Mouse (Mus musculus): ENCODE results near the gene Bud31. TPM values are rescaled to one million over a fixed set of nuclear protein-coding genes. Genes with fewer than 3 reads are reported as not detected.
"Not testable (repeated sequence)": the region's sequence is repeated elsewhere in the genome, so short reads cannot be mapped to it uniquely, and the experiment has no call there.

Gene Bud31
- polyA plus RNA-seq (2014; fragmentation: Nextera tagmentation; extraction: Ambion mirVana) = 233 and 243 TPM in 2 replicates

DNA sequence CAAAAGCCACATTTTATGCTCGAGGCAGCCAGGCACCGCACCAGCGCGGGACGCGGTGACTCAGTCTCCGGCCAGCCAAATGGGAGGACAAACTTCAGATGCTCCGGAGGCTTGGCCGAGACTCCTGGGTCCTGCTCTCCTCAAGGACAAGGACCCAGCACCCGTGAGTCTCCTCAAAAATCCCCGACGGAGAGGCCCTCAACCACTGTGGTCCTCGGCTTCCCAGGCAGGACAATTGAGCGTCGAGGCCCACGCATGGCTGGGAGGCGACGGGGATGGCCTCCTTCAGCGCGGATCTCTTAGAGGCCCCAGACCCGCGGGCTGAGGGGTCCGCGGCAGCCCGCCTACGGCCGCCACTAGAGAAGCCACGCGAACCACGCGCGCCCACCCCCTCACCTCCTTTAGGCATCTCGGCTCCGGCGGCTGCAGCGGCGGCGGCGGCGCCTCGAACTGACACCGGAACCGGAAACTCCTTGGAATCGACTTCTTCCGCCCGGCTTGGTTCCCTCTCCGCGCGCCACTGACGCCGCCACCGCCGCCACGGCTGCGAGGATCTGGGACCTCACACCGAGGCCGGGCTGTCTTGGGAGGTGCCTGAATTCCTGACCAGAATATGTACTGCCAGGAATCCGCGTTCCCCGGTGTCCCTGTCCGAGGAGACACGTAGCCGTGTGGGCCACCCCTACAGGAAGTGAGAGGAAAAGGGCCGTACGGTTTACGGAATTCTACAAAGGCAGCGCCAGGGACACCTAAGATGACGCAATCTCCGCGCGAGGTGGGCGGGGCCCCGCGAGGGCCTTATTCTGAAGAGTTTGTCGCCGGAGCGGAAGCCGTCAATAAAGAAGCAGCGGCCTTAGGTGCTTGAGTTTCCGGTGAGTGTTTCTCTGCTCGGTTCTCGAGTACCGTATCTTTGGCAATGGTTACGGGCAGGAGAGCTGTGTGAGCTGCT, at the start of gene Bud31, which contains the start of gene Pdap1:
TSS of gene Bud31 (plus strand) at position 792 of the 949 bp plus-strand sequence.
TSS of gene Pdap1 (minus strand) at position 668 of the 949 bp plus-strand sequence.
- peaks cover 36% of the 10 kb centered on the region for H3K36me3 ChIP-seq (ENCODE audit: control insufficient read depth, insufficient read depth, low read length)
- peak within 1 kb of the TSS; percentile 82 for H3K4me2 ChIP-seq
- H3K27me3 ChIP-seq (replicated peaks; ENCODE audit: control insufficient read depth, insufficient read depth, low read length) = no peaks in the 10 kb centered on the region
- WGBS = under 1% methylated on average over 84 of the region's 84 CpGs
- H3K9ac ChIP-seq (ENCODE audit: low read depth, low read length) = peak within 1 kb of the TSS; percentile 90
- ATAC-seq (replicated peaks; ENCODE audit: low FRiP score) (peak; percentile 90), DNase-seq (ENCODE audit: low spot score) (peak; percentile 95)
- H3K4me3 ChIP-seq (ENCODE audit: low read depth, low read length) = peak within 1 kb of the TSS; percentile 78
- peak within 1 kb of the TSS; percentile 56 for H3K27ac ChIP-seq (ENCODE audit: low read depth, low read length)
- H3K4me1 ChIP-seq (replicated peaks; ENCODE audit: control insufficient read depth, insufficient read depth, low read length) = peaks cover 23% of the 10 kb centered on the region
- H3K9me3 ChIP-seq (ENCODE audit: control insufficient read depth, low read length) = no peaks in the 10 kb centered on the region

DNA sequence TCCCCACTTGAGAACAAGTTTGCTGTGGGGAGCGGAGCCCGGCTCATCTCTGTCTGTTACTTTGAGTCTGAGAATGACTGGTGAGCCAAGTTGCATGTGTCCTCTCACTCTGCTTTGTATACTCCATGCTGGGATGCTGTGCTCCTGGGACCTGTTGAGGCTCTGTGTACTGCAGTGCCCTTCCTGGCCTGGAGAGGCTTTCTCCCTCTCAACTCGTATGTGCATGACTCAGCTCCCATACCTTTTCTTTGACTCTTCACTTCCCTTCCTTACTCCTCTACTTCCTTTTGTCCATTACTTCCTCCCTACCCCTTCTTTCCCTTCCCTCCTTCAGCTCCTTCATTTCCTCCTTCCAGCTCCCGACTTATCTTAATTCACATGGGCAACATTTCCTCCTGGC, 44.0 kb upstream of the Bud31 start:
- WGBS = 80% methylated on average over 4 of the region's 4 CpGs
- Histone ChIP-seq H3K9me3 (ENCODE audit: control insufficient read depth, low read length) (no peaks in the 10 kb centered on the region), H3K9ac (ENCODE audit: low read depth, low read length) (no peak overlapping the region), H3K4me3 (ENCODE audit: low read depth, low read length) (no peak overlapping the region), H3K4me2 (no peak overlapping the region), H3K27me3 (replicated peaks; ENCODE audit: control insufficient read depth, insufficient read depth, low read length) (no peaks in the 10 kb centered on the region), H3K27ac (ENCODE audit: low read depth, low read length) (no peak overlapping the region), H3K4me1 (replicated peaks; ENCODE audit: control insufficient read depth, insufficient read depth, low read length) (no peaks in the 10 kb centered on the region), H3K36me3 (ENCODE audit: control insufficient read depth, insufficient read depth, low read length) (peaks cover 25% of the 10 kb centered on the region)
- ATAC-seq (replicated peaks; ENCODE audit: low FRiP score) (no peak), DNase-seq (ENCODE audit: low spot score) (no peak)

DNA sequence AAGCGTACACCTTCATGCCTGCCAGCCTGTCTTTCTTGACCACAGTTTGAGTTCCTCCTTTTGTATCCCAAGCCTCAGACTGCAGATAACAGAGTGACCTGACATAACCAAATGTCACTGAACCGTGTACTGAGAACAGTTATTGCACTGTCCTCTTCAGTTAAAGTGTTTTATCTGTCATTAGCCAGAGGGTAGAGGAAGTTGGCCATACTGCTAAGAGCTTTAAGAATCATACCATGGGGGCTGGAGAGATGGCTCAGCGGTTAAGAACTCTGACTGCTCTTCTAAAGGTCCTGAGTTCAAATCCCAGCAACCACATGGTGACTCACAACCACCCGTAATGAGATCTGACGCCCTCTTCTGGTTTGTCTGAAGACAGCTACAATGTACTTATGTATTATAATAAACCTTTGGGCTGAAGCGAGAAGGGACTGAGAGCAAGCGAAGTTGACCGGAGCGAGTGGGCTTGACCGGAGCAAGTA, 41.8 kb upstream of the Bud31 start:
- Histone ChIP-seq H3K4me2 (no peak overlapping the region), H3K27me3 (replicated peaks; ENCODE audit: control insufficient read depth, insufficient read depth, low read length) (no peaks in the 10 kb centered on the region), H3K4me1 (replicated peaks; ENCODE audit: control insufficient read depth, insufficient read depth, low read length) (no peaks in the 10 kb centered on the region), H3K9me3 (ENCODE audit: control insufficient read depth, low read length) (no peaks in the 10 kb centered on the region), H3K9ac (ENCODE audit: low read depth, low read length) (no peak overlapping the region), H3K4me3 (ENCODE audit: low read depth, low read length) (no peak overlapping the region), H3K36me3 (ENCODE audit: control insufficient read depth, insufficient read depth, low read length) (peaks cover 30% of the 10 kb centered on the region), H3K27ac (ENCODE audit: low read depth, low read length) (no peak overlapping the region)
- WGBS = 72% methylated on average over 10 of the region's 10 CpGs
- DNase-seq (ENCODE audit: low spot score) (no peak), ATAC-seq (replicated peaks; ENCODE audit: low FRiP score) (0 out of 2 replicates have a peak, but pooled peaks have one; percentile 22)

GRCm38 (mm10) chr5:145100960-145101359, 39.2 kb upstream of the Bud31 start:
- Histone ChIP-seq H3K4me3 (ENCODE audit: low read depth, low read length) (no peak overlapping the region), H3K36me3 (ENCODE audit: control insufficient read depth, insufficient read depth, low read length) (peaks cover 54% of the 10 kb centered on the region), H3K9ac (ENCODE audit: low read depth, low read length) (no peak overlapping the region), H3K9me3 (ENCODE audit: control insufficient read depth, low read length) (no peaks in the 10 kb centered on the region), H3K4me2 (no peak overlapping the region), H3K4me1 (replicated peaks; ENCODE audit: control insufficient read depth, insufficient read depth, low read length) (no peaks in the 10 kb centered on the region), H3K27me3 (replicated peaks; ENCODE audit: control insufficient read depth, insufficient read depth, low read length) (no peaks in the 10 kb centered on the region), H3K27ac (ENCODE audit: low read depth, low read length) (no peak overlapping the region)
- DNase-seq (ENCODE audit: low spot score) = no peak
- 94% methylated on average over 9 of the region's 9 CpGs for WGBS
- ATAC-seq (replicated peaks; ENCODE audit: low FRiP score) = no peak

DNA sequence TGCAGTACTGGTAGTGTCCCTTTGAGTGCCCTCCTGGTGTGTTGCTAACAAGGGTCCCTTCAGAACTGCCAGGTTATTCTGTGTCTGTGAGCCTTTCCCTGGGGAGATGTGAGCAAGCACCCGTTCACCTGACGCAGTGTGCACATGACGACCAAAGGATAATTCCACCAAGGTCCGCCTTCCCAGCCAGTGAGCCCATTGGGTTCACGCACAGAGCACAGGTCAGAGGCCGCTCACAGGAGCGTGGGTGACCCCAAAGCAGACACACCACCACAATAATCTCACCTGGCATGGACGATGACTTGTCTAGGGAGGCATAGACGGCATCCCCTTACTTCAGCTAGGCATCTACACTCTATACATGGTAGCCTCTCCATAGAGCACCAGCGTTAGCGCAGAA, 38.7 kb upstream of the Bud31 start:
- H3K4me3 ChIP-seq (ENCODE audit: low read depth, low read length); H3K9ac ChIP-seq (ENCODE audit: low read depth, low read length); H3K9me3 ChIP-seq (ENCODE audit: control insufficient read depth, low read length); H3K4me1 ChIP-seq (replicated peaks; ENCODE audit: control insufficient read depth, insufficient read depth, low read length); DNase-seq (ENCODE audit: low spot score); H3K4me2 ChIP-seq; ATAC-seq (replicated peaks; ENCODE audit: low FRiP score); H3K27ac ChIP-seq (ENCODE audit: low read depth, low read length); H3K27me3 ChIP-seq (replicated peaks; ENCODE audit: control insufficient read depth, insufficient read depth, low read length): not testable (repeated sequence)
- peaks cover 56% of the 10 kb centered on the region for H3K36me3 ChIP-seq (ENCODE audit: control insufficient read depth, insufficient read depth, low read length)
- WGBS = 96% methylated on average over 11 of the region's 11 CpGs

GRCm38 (mm10) chr5:145102706-145103105, 37.5 kb upstream of the Bud31 start:
- H3K27ac ChIP-seq (ENCODE audit: low read depth, low read length) = no peak overlapping the region
- no peak overlapping the region for H3K4me2 ChIP-seq
- no peaks in the 10 kb centered on the region for H3K27me3 ChIP-seq (replicated peaks; ENCODE audit: control insufficient read depth, insufficient read depth, low read length)
- no peaks in the 10 kb centered on the region for H3K9me3 ChIP-seq (ENCODE audit: control insufficient read depth, low read length)
- H3K4me3 ChIP-seq (ENCODE audit: low read depth, low read length) = no peak overlapping the region
- WGBS = 56% methylated on average over 4 of the region's 4 CpGs
- no peaks in the 10 kb centered on the region for H3K4me1 ChIP-seq (replicated peaks; ENCODE audit: control insufficient read depth, insufficient read depth, low read length)
- H3K9ac ChIP-seq (ENCODE audit: low read depth, low read length) = no peak overlapping the region
- ATAC-seq (replicated peaks; ENCODE audit: low FRiP score) = no peak
- H3K36me3 ChIP-seq (ENCODE audit: control insufficient read depth, insufficient read depth, low read length) = peaks cover 60% of the 10 kb centered on the region
- DNase-seq (ENCODE audit: low spot score) = no peak

- Histone ChIP-seq H3K4me2 (no peak overlapping the region), H3K36me3 (ENCODE audit: control insufficient read depth, insufficient read depth, low read length) (peaks cover 61% of the 10 kb centered on the region), H3K4me1 (replicated peaks; ENCODE audit: control insufficient read depth, insufficient read depth, low read length) (no peaks in the 10 kb centered on the region), H3K9me3 (ENCODE audit: control insufficient read depth, low read length) (no peaks in the 10 kb centered on the region), H3K9ac (ENCODE audit: low read depth, low read length) (no peak overlapping the region), H3K27me3 (replicated peaks; ENCODE audit: control insufficient read depth, insufficient read depth, low read length) (no peaks in the 10 kb centered on the region), H3K27ac (ENCODE audit: low read depth, low read length) (no peak overlapping the region), H3K4me3 (ENCODE audit: low read depth, low read length) (no peak overlapping the region)
- ATAC-seq (replicated peaks; ENCODE audit: low FRiP score) (no peak), DNase-seq (ENCODE audit: low spot score) (no peak)
- 92% methylated on average over 9 of the region's 9 CpGs for WGBS
Observed at GRCm38 (mm10) chr5:145104328-145104727, 35.8 kb upstream of the Bud31 start.

GRCm38 (mm10) chr5:145105694-145106275, 34.4 kb upstream of the Bud31 start:
- Histone ChIP-seq H3K36me3 (ENCODE audit: control insufficient read depth, insufficient read depth, low read length) (peaks cover 63% of the 10 kb centered on the region), H3K4me1 (replicated peaks; ENCODE audit: control insufficient read depth, insufficient read depth, low read length) (no peaks in the 10 kb centered on the region)
- DNase-seq (ENCODE audit: low spot score) = no peak

More at GRCm38 (mm10) chr5:145105694-145106275, 34.4 kb upstream of the Bud31 start:
- Histone ChIP-seq H3K9ac (ENCODE audit: low read depth, low read length) (no peak overlapping the region), H3K4me2 (no peak overlapping the region), H3K27me3 (replicated peaks; ENCODE audit: control insufficient read depth, insufficient read depth, low read length) (no peaks in the 10 kb centered on the region), H3K27ac (ENCODE audit: low read depth, low read length) (no peak overlapping the region), H3K9me3 (ENCODE audit: control insufficient read depth, low read length) (no peaks in the 10 kb centered on the region), H3K4me3 (ENCODE audit: low read depth, low read length) (no peak overlapping the region)
- no peak for ATAC-seq (replicated peaks; ENCODE audit: low FRiP score)
- WGBS = 94% methylated on average over 9 of the region's 9 CpGs
